Mouse (Mus musculus) neural tube, embryonic 14.5 days (tissue): ENCODE results near the gene Kbtbd2. TPM values are rescaled to one million over a fixed set of nuclear protein-coding genes. Genes with fewer than 3 reads are reported as not detected.

Source experiments
- ATAC-seq: fragments of 200-750 bp; cut with Nextera tagmentation; 2 replicates; pipeline ENCODE4 v1.8.0; 2017; ENCODE audit warnings: low read depth, mild to moderate bottlenecking, moderate TSS enrichment, moderate library complexity
- H3K27ac ChIP-seq: fragments of 300-500 bp; sonication (generic); 2 replicates; pipeline ENCODE4 v1.5.1; 2014; ENCODE audit warnings: low read depth, mild to moderate bottlenecking, control low read depth, low read length, moderate library complexity, mixed read lengths
- H3K27me3 ChIP-seq: fragments of 300-500 bp; sonication (generic); 2 replicates; pipeline ENCODE4 v1.6.1; 2014; ENCODE audit warnings: low read length; ENCODE audit not compliant: control insufficient read depth, insufficient read depth
- H3K36me3 ChIP-seq: fragments of 300-500 bp; sonication (generic); 2 replicates; pipeline ENCODE4 v1.6.1; 2014; ENCODE audit warnings: low read length, mixed read lengths; ENCODE audit not compliant: control insufficient read depth, insufficient read depth
- H3K4me1 ChIP-seq: fragments of 300-500 bp; sonication (generic); 2 replicates; pipeline ENCODE4 v1.6.1; 2014; ENCODE audit warnings: low read length; ENCODE audit not compliant: control insufficient read depth, insufficient read depth
- H3K4me2 ChIP-seq: fragments of 300-500 bp; sonication (generic); 2 replicates; pipeline ENCODE4 v1.6.1; 2014; ENCODE audit warnings: mild to moderate bottlenecking, low read depth, low read length, control low read depth
- H3K4me3 ChIP-seq: fragments of 300-500 bp; sonication (generic); 2 replicates; pipeline ENCODE4 v1.5.1; 2014; ENCODE audit warnings: low read depth, low read length, control low read depth, mixed read lengths
- H3K9ac ChIP-seq: fragments of 300-500 bp; sonication (generic); replicated peaks from 2 replicates; pipeline ENCODE4 v1.6.1; 2014; ENCODE audit warnings: low read depth, mild to moderate bottlenecking, control low read depth, low read length, mixed read lengths
- H3K9me3 ChIP-seq: fragments of 300-500 bp; sonication (generic); 2 replicates; pipeline ENCODE4 v1.6.1; 2016; ENCODE audit warnings: low read length; ENCODE audit not compliant: control insufficient read depth
- whole genome bisulfite sequencing: fragments of 180-500 bp; shearing (Covaris S2); extraction: QIAGEN DNeasy Blood & Tissue Kit; methylation state at CpG from one replicate; pipeline ENCODE4 v1.1.7; 2014; 5-methylcytosine and 5-hydroxymethylcytosine counted together
- polyA plus RNA-seq: library from polyadenylated mRNA; unstranded; fragments of >200 nt; fragmentation: Nextera tagmentation; extraction: Ambion mirVana; gene quantifications from 2 replicates; pipeline ENCODE4 v1.2.1, GENCODE M21; 2014

Kbtbd2 gene
- polyA plus RNA-seq: 32.8 and 35.4 TPM in 2 replicates

DNA sequence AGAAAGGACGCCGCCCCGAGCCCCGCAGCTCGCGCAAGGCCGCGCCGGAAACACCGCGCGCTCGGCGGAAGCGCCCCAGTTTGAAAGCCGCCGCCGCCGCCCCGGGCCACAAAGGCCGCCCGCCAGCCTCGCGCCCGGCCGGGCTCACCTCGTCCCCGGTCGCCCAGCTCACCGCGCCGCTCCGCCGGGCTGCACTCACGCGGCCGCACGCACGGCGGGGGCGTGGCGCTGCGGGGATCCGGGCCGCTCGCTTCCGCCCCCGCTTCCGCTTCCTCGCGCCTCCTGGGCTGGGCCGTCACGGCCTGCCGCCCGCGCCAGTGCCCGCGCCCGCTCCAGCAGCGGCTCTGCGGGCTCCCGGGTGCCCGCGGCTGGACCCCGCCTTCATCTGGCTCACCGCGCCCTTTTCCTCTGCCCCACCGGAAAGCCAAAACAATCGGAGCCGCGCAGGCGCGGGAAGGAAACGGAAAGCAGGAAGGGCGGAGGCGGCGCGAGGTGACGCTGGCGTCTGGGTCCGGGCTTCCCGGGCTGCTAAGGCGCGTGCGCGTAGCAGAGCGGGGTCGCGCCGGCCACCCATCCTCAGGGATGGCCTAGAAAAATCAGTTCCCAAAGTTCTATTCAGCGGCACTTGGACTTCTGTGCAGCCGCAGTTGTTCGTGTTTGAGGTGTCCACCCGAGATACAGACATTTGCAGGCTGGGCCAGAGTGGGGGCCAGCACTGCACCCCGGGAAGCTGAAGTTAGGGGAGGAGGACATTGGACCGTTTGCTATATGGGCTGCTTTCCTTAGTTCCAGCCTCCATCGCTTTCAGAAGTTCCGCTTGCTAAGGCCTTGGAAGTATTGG lies at the start of gene Kbtbd2:
Gene Kbtbd2 (minus strand): TSS at position 503 of the 841 bp plus-strand sequence.
- WGBS: under 1% methylated on average over 64 of the region's 98 CpGs
- Histone ChIP-seq H3K4me3 (peak within 1 kb of the TSS; percentile 77), H3K4me2 (peak within 1 kb of the TSS; percentile 77), H3K27ac (peak within 1 kb of the TSS; percentile 99), H3K9ac (peak within 1 kb of the TSS; percentile 95), H3K9me3 (no peaks in the 10 kb centered on the region), H3K27me3 (no peaks in the 10 kb centered on the region), H3K4me1 (peaks cover 18% of the 10 kb centered on the region), H3K36me3 (no peaks in the 10 kb centered on the region)
- peak; percentile 96 for ATAC-seq

DNA sequence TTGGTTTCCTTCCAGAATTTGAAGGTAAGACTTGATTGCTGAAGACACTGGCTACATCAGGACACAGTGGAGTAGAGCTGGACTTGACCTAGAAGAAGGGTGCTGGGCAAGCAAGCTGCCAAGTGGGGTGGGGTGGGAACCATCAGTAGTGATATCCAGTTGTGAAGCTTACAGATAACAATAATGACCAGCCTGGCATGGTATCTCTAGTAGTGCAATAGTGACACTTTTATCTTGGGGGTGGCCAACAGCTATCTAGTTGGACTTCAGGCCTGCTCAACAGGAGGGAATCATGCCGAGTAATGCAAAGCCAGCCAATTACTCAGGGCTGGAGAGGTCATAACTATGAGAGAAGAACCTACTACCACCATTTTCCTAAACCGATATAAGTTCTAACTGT lies 46.8 kb upstream of the Kbtbd2 start:
- no peaks in the 10 kb centered on the region for H3K9me3 ChIP-seq
- H3K36me3 ChIP-seq: no peaks in the 10 kb centered on the region
- no peak overlapping the region for H3K9ac ChIP-seq
- H3K27me3 ChIP-seq: no peaks in the 10 kb centered on the region
- no peak overlapping the region for H3K27ac ChIP-seq
- ATAC-seq: no peak
- WGBS: 98% methylated on average over 2 of the region's 2 CpGs
- no peak overlapping the region for H3K4me3 ChIP-seq
- H3K4me1 ChIP-seq: no peaks in the 10 kb centered on the region
- no peak overlapping the region for H3K4me2 ChIP-seq

DNA sequence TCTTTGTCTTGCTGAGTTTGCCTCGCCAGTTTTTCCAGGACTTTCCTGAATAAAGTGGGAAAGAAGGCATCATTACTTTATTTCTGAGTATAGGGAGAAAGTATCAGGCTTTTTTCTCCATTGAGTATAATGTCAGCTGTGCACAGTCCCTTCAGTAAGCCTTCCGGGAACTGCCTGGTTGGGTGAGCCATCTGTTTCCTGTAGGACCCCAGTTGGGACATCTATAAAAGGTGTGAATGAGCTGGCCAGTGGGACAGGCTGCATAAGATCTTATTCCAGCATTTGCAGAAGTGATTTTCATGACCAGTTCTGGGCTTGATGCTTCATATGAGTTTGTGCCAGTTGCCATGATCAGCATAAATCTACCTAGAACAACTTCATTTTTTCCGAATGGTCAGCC lies 45.6 kb upstream of the Kbtbd2 start:
- H3K4me1 ChIP-seq: no peaks in the 10 kb centered on the region
- no peak overlapping the region for H3K27ac ChIP-seq
- H3K4me2 ChIP-seq: no peak overlapping the region
- no peak overlapping the region for H3K9ac ChIP-seq
- no peaks in the 10 kb centered on the region for H3K9me3 ChIP-seq
- H3K4me3 ChIP-seq: no peak overlapping the region
- 91% methylated on average over 3 of the region's 3 CpGs for WGBS
- no peaks in the 10 kb centered on the region for H3K36me3 ChIP-seq
- ATAC-seq: no peak
- H3K27me3 ChIP-seq: no peaks in the 10 kb centered on the region

DNA sequence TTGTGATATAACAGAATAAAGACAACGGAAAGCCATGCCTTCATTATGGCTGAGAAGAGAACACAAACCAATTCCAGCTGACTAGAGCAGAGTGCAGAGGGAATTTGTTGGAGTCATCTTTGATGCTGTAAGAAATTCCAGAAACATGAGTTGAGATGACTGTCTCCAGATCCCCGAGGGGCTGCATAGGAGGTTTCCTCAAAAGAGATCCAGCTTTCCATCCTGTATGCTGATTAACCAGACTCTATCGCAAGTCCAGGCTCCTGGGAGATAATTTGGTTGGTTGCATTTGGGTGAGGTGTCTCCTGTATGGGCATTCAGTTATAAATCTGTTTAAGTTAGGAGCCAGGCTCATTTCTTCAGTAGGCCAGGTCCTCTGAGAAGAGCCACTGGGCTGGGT lies 40.0 kb upstream of the Kbtbd2 start:
- no peak overlapping the region for H3K27ac ChIP-seq
- no peak for ATAC-seq
- H3K4me3 ChIP-seq: no peak overlapping the region
- 92% methylated on average over 3 of the region's 3 CpGs for WGBS
- H3K4me1 ChIP-seq: no peaks in the 10 kb centered on the region
- no peaks in the 10 kb centered on the region for H3K36me3 ChIP-seq
- H3K9ac ChIP-seq: no peak overlapping the region
- no peaks in the 10 kb centered on the region for H3K9me3 ChIP-seq
- H3K27me3 ChIP-seq: no peaks in the 10 kb centered on the region
- no peak overlapping the region for H3K4me2 ChIP-seq

DNA sequence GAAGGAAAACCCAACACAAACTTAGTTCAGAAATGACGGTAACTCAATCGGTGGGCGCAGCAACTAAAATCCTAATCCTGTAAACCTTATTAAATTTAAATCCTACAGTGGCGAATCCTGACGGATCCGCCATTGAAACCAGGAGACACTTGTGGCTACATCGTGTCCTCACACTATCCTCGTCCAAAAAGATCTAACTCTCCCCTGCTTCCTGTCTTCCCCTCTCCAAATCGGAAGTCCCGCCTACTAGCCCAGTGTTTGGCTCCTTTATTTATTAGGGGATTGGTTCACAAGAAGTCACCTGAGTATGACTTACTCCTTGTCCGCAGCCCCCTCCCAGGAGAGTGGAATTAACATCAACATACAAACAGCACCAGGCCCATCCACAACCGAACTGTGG lies 39.6 kb upstream of the Kbtbd2 start:
- Histone ChIP-seq H3K4me2 (no peak overlapping the region), H3K9ac (no peak overlapping the region), H3K4me3 (no peak overlapping the region), H3K9me3 (no peaks in the 10 kb centered on the region), H3K27me3 (no peaks in the 10 kb centered on the region), H3K36me3 (no peaks in the 10 kb centered on the region), H3K27ac (no peak overlapping the region), H3K4me1 (no peaks in the 10 kb centered on the region)
- no peak for ATAC-seq
- WGBS: 97% methylated on average over 12 of the region's 12 CpGs

DNA sequence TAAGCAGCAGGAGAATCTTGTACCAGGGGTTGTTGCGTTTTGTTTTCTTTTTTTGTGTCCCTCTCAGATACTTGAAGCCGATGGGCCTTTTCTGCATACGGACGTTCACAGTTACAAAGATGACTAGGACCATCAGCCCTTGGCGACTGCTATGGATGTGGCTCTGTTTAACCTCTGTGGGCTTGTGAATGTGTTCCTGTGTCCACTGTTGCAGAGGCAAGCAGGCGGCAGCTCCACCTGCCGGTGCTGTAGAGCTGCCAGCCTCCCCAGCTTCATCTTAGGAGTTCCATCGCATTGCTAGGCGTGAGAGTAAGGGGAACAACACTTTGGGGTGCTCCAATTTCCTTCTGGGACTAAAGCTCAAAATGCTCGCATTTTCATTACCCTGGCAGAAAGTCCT lies 37.9 kb upstream of the Kbtbd2 start:
- Histone ChIP-seq H3K9me3 (no peaks in the 10 kb centered on the region), H3K27me3 (no peaks in the 10 kb centered on the region), H3K27ac (no peak overlapping the region), H3K9ac (no peak overlapping the region), H3K4me3 (no peak overlapping the region), H3K36me3 (no peaks in the 10 kb centered on the region), H3K4me1 (no peaks in the 10 kb centered on the region), H3K4me2 (no peak overlapping the region)
- 93% methylated on average over 10 of the region's 10 CpGs for WGBS
- no peak for ATAC-seq

DNA sequence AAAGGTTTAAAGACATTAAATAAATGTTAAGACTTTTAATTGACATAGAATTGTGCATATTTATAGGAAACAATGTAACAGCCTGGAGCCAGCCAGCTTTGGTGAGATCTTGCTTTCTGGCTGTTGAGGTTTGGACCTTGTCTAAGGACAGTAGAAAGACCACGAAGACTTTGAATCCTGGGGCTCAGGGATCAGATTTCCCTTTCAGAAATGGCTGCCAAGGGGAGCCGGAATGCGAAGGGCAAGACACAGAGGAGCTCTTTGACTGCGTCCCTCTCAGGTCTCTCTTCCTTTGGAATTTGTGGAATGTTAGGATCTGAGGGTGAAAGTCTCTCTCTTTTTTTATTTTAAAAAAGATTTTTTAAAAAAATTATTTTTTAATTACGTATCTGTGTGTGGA lies 37.2 kb upstream of the Kbtbd2 start:
- Histone ChIP-seq H3K36me3 (no peaks in the 10 kb centered on the region), H3K27me3 (no peaks in the 10 kb centered on the region), H3K4me3 (no peak overlapping the region), H3K4me1 (no peaks in the 10 kb centered on the region), H3K9ac (no peak overlapping the region), H3K27ac (no peak overlapping the region), H3K9me3 (no peaks in the 10 kb centered on the region), H3K4me2 (no peak overlapping the region)
- no peak for ATAC-seq
- WGBS: 66% methylated on average over 5 of the region's 5 CpGs

DNA sequence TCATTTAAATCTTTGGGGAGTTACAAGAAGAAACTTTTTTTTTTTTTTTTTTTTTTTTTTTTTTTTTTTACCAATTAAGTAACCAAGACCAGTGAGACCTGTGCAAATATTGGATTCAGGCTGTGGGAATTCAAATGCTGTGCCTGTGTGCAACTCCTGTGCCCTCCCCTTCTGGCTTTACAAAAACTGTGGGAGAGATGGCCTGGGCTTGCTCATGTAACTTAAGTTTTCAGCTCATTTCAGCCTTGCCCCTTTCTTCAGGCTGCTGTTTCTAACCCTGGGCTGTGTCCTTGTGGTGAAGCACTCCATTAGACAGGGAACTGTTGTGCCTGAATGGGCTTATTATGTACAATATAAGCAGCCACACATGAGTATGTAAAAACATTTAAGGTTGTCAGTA lies 35.2 kb upstream of the Kbtbd2 start:
- peak overlapping the region; percentile 89 for H3K4me2 ChIP-seq
- H3K4me3 ChIP-seq: peak overlapping the region; percentile 50; the same call in 1 of the 2 replicates
- no peaks in the 10 kb centered on the region for H3K4me1 ChIP-seq
- H3K36me3 ChIP-seq: no peaks in the 10 kb centered on the region
- H3K27ac ChIP-seq: no peak overlapping the region
- H3K9me3 ChIP-seq: no peaks in the 10 kb centered on the region
- no peaks in the 10 kb centered on the region for H3K27me3 ChIP-seq
- ATAC-seq: no peak
- no peak overlapping the region for H3K9ac ChIP-seq

DNA sequence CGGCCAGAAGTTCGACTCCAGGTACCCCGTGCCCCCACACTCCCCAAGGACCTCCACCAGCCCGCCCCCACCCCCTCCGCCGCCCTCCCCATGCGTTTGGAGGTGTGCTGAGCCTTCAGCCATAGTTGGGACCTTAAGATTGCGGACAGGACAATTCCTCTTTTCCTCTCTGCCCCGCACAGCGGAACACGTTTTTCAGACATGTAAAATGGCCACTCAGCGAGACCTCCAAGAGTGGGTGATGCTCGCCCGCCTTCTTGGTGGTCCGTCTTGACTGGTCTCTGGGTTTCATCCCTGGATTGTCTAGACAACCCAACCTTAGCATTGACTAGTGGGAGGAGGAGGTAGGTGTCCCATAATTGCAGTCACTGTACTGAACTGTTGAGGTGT lies 34.8 kb upstream of the Kbtbd2 start:
- no peak overlapping the region for H3K27ac ChIP-seq
- WGBS: 3% methylated on average over 14 of the region's 15 CpGs
- ATAC-seq: 0 out of 2 replicates have a peak, but pooled peaks have one; percentile 26
- H3K9me3 ChIP-seq: no peaks in the 10 kb centered on the region
- peak overlapping the region; percentile 89 for H3K4me2 ChIP-seq
- H3K4me1 ChIP-seq: no peaks in the 10 kb centered on the region
- peak overlapping the region; percentile 68 for H3K9ac ChIP-seq
- no peaks in the 10 kb centered on the region for H3K36me3 ChIP-seq
- peak overlapping the region; percentile 50 for H3K4me3 ChIP-seq
- H3K27me3 ChIP-seq: no peaks in the 10 kb centered on the region
